Mouse (Mus musculus) lung, adult 2 months (tissue): ENCODE data around the gene Zp1.

Experiments used
- CTCF ChIP-seq: fragments of 200-500 bp; IDR thresholded peaks from 2 replicates; pipeline ENCODE4 v1.5.1; 2011; ENCODE audit warnings: mild to moderate bottlenecking, low read length, control low read depth; ENCODE audit not compliant: insufficient read depth
- POLR2A ChIP-seq: fragments of 200-500 bp; IDR thresholded peaks from 2 replicates; pipeline ENCODE4 v1.6.1; 2011; ENCODE audit warnings: low read depth, mild to moderate bottlenecking, control low read depth, low read length, borderline replicate concordance; ENCODE audit errors: extremely low read depth

- TF ChIP-seq CTCF (no peak), POLR2A (no peak)
These were observed 52.3 kb downstream of the Zp1 start for GRCm38 (mm10) chr19:10867946-10868622.
